ENCODE assay signal across 16 mouse cellular contexts in the genomic region with DNA sequence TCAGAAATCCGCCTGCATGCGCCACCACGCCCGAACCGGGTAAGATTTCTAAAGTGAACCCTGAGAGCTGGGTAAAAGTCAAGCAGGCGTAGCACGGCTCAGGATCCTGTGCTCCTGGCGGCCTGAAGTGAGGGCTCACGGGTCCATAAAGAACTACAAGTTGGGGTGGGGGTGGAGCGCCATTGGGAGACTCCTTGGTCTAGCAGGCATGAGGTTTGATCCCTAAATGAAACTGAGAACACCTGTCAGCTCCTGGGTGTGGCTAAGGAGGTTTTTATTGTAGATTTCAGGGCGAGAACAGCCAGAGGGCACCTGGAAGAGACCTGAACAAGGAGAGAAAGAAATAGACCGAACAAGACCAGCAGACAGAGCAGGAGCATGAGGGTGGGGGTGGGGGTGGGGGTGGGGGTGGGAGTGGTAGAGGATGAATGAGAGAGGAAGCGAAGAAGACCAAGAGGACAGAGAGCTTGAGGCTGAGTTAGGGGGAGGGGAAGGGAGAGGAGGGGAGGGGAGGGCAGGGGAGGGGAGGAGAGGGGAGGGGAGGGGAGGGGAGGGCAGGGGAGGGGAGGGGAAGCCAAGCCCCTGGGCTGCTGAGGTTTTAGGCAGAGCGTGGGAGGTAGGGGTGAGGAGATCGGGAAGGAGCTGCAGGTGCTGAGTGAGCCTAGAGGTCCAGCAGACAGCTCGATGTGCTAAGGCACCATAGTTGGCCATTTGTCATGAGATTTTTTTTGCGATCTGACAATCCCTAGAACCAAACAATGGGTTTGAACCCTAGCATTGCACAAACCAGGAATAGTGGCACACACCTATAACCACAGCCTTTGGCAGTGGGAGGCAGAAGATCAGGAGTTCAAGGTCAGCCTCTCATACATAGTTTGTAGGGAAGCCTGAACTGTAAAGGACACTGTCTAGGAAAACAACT. TPM values are rescaled to one million over a fixed set of nuclear protein-coding genes. Genes with fewer than 3 reads are reported as not detected.
DNase-seq lines count a peak whose midpoint lies in the region; ATAC-seq and TF ChIP-seq lines count a peak whose summit lies in the region.
"Had no signal": no experiment of that assay in that cellular context is flagged by ENCODE, and none has a peak within 500 bp of the region (broad histone marks: within the 10 kb centered on the region; RNA-seq: fewer than 3 reads in every experiment).

No protein-coding gene starts in this region.

- DNase-seq in liver, adult 2 months (ENCODE audit: extremely low read depth, low read depth, low spot score), result no peak
- no peak for DNase-seq in liver
- peak; percentile 96 for DNase-seq in R1 (ENCODE audit: low read depth, low spot score)
- no peak for DNase-seq in left cerebral cortex, adult 11 months (ENCODE audit: low spot score)
- DNase-seq: gastrocnemius, postnatal 36 days; thymus, adult 18-20 months had no signal

- H3K9me3 ChIP-seq in ES-Bruce4 (replicated peaks; ENCODE audit: control insufficient read depth, insufficient read depth, low read length, poor library complexity, severe bottlenecking), result no peaks in the 10 kb centered on the region
- H3K9me3 ChIP-seq: forebrain, embryonic 13.5 days; heart, embryonic 10.5 days; hindbrain, embryonic 15.5 days had no signal

- peak overlapping the region; percentile 81 for H3K27ac ChIP-seq in liver, adult 2 months (replicated peaks; ENCODE audit: insufficient read depth, low read depth, low read length)
- H3K27ac ChIP-seq in ES-Bruce4 (ENCODE audit: insufficient read depth, low read length), result peak overlapping the region; percentile 92
- H3K27ac ChIP-seq: forebrain, embryonic 13.5 days; heart, embryonic 10.5 days; hindbrain, embryonic 15.5 days; liver, embryonic 14.5 days had no signal

- peak overlapping the region; percentile 35 for H3K9ac ChIP-seq in liver, adult 2 months (ENCODE audit: low read depth, low read length)
- H3K9ac ChIP-seq in ES-Bruce4 (ENCODE audit: low read depth, poor library complexity, severe bottlenecking), result peak overlapping the region; percentile 39; the same call in 1 of the 2 replicates
- H3K9ac ChIP-seq: forebrain, embryonic 13.5 days; hindbrain, embryonic 15.5 days; liver, embryonic 14.5 days had no signal

- no peaks in the 10 kb centered on the region for H3K27me3 ChIP-seq in liver, adult 2 months (ENCODE audit: control insufficient read depth, insufficient read depth, low read length)
- H3K27me3 ChIP-seq in ES-Bruce4 (ENCODE audit: control insufficient read depth, insufficient read depth, low read length, poor library complexity, severe bottlenecking) (no peaks in the 10 kb centered on the region), myocyte (ENCODE audit: control insufficient read depth, insufficient read depth, insufficient read length) (no peaks in the 10 kb centered on the region)
- H3K27me3 ChIP-seq: forebrain, embryonic 13.5 days; hindbrain, embryonic 15.5 days had no signal

- peak overlapping the region; percentile 15 for H3K4me2 ChIP-seq in myocyte (ENCODE audit: low read depth)
- H3K4me2 ChIP-seq: forebrain, embryonic 13.5 days; hindbrain, embryonic 15.5 days had no signal

- no peak for TF ChIP-seq POLR2A in liver, adult 2 months (IDR thresholded peaks at IDR 0.05; ENCODE audit: extremely low read depth, insufficient read depth, low read length)
- TF ChIP-seq POLR2A in ES-Bruce4 (IDR thresholded peaks at IDR 0.05; ENCODE audit: insufficient read depth, low read length) (no peak), myocyte (IDR thresholded peaks at IDR 0.05; ENCODE audit: insufficient read length, low read depth) (no peak)

- H3ac ChIP-seq in myocyte (ENCODE audit: control insufficient read depth, insufficient read length), result no peak overlapping the region

- peaks cover 12% of the 10 kb centered on the region for H3K4me1 ChIP-seq in liver, adult 2 months (ENCODE audit: control insufficient read depth, insufficient read depth, low read length)
- peaks cover 4% of the 10 kb centered on the region for H3K4me1 ChIP-seq in ES-Bruce4 (ENCODE audit: control insufficient read depth, insufficient read depth, low read length)

- TF ChIP-seq EP300 in ES-Bruce4 (IDR thresholded peaks at IDR 0.05; ENCODE audit: insufficient read depth, low read depth, low read length), result peak; percentile 75; the same call in 1 of the 2 replicates

- H3K36me3 ChIP-seq in liver, adult 2 months (ENCODE audit: control insufficient read depth, insufficient read depth, low read length), result no peaks in the 10 kb centered on the region
- H3K36me3 ChIP-seq in ES-Bruce4 (ENCODE audit: control insufficient read depth, insufficient read depth, low read length, poor library complexity, severe bottlenecking), result no peaks in the 10 kb centered on the region
- H3K36me3 ChIP-seq in myocyte (ENCODE audit: control insufficient read depth, insufficient read depth), result no peaks in the 10 kb centered on the region
- H3K36me3 ChIP-seq: heart, embryonic 10.5 days; hindbrain, embryonic 15.5 days had no signal

- WGBS in liver, adult 2 months, result 74% methylated on average over 16 of the region's 17 CpGs

- ATAC-seq in inflammation-experienced regulatory T-cells, adult 6 months, result no peak
- ATAC-seq: forebrain, embryonic 13.5 days had no signal

- TF ChIP-seq CTCF in liver, adult 2 months (IDR thresholded peaks at IDR 0.05; ENCODE audit: low read depth, low read length), result no peak
- TF ChIP-seq CTCF in ES-Bruce4 (IDR thresholded peaks at IDR 0.05; ENCODE audit: low read depth, low read length), result no peak

- no peak overlapping the region for H3K4me3 ChIP-seq in liver, adult 2 months (ENCODE audit: insufficient read depth, low read depth, low read length)
- H3K4me3 ChIP-seq in ES-Bruce4 (ENCODE audit: low read depth, low read length) (no peak overlapping the region), myocyte (no peak overlapping the region)
- H3K4me3 ChIP-seq: forebrain, embryonic 13.5 days; heart, embryonic 10.5 days; hindbrain, embryonic 15.5 days had no signal

- peaks cover under 1% of the 10 kb centered on the region; the same call in 1 of the 2 replicates for H3K79me2 ChIP-seq in liver, adult 2 months (ENCODE audit: control insufficient read depth, insufficient read depth, low read length)
- no peaks in the 10 kb centered on the region for H3K79me2 ChIP-seq in myocyte (ENCODE audit: control insufficient read depth, insufficient read depth)

TF ChIP-seq in myocyte, 11 proteins besides CTCF, POLR2A, EP300 and RAD21:
- TF ChIP-seq E2F4 (IDR thresholded peaks at IDR 0.05; ENCODE audit: insufficient read depth) (no peak), POLR2AphosphoS2 (IDR thresholded peaks at IDR 0.05; ENCODE audit: insufficient read length, low read depth) (no peak), TCF12 (IDR thresholded peaks at IDR 0.05; ENCODE audit: insufficient read depth, poor library complexity, severe bottlenecking) (no peak), SRF (IDR thresholded peaks at IDR 0.05; ENCODE audit: control insufficient read depth, insufficient read length, low read depth) (no peak), CEBPB (IDR thresholded peaks at IDR 0.05; ENCODE audit: insufficient read depth, poor library complexity, severe bottlenecking) (no peak), MYOG (IDR thresholded peaks at IDR 0.05; ENCODE audit: control insufficient read depth in 1 of 3, insufficient read depth in 1 of 3, insufficient read length in 2 of 3, low read depth in 2 of 3) (no peak), USF1 (IDR thresholded peaks at IDR 0.05; ENCODE audit: low read depth) (no peak)

RNA-seq across cellular contexts. Expression of a gene that starts 4.8 kb away (rescaled TPM):
- 10.7 and 19.5 TPM in 2 replicates for total RNA-seq in liver, adult 2 months (2014; rRNA removed)
- 21.2 and 31.7 TPM in 2 replicates for polyA plus RNA-seq in liver, adult 2 months (2012; rRNA removed)
- polyA plus RNA-seq in ES-Bruce4 (2011; ENCODE audit: insufficient read depth, insufficient read length, low read depth, missing spikeins), result 12.1 and 12.5 TPM in 2 replicates
- polyA plus RNA-seq in myocyte (2012; fragmentation: generic; extraction: Trizol), result 17.4 TPM
- polyA plus RNA-seq in inflammation-experienced regulatory T-cells, adult 6 months (2017; shearing (Covaris generic)), result 10 to 100 TPM; 13.4 to 19.8 (median 18.8) TPM

RNA-seq across cellular contexts. Expression of a gene that starts 12.0 kb away (rescaled TPM):
- not detected in 2 replicates for total RNA-seq in liver, adult 2 months (2014; rRNA removed)
- 0.17 TPM in 1 of 2 replicates, not detected in the other for polyA plus RNA-seq in liver, adult 2 months (2012; rRNA removed)
- polyA plus RNA-seq in ES-Bruce4 (2011; ENCODE audit: insufficient read depth, insufficient read length, low read depth, missing spikeins) (not detected in 2 replicates), myocyte (2012; fragmentation: generic; extraction: Trizol) (0.18 TPM)
- polyA plus RNA-seq in inflammation-experienced regulatory T-cells, adult 6 months (2017; shearing (Covaris generic)), result 1 to 10 TPM; 2.0 to 4.1 (median 3.1) TPM
- total RNA-seq: adrenal gland, adult 18-20 months; gastrocnemius, postnatal 36 days; left cerebral cortex, postnatal 25 days; neutrophil, adult 5-6 weeks had no signal
- polyA plus RNA-seq: forebrain, embryonic 13.5 days; heart, embryonic 10.5 days; liver, embryonic 14.5 days had no signal

RNA-seq across cellular contexts. Expression of a gene that starts 13.0 kb away (rescaled TPM):
- total RNA-seq in liver, adult 2 months (2014; rRNA removed), result 0.67 and 0.74 TPM in 2 replicates
- 0.86 and 1.8 TPM in 2 replicates for polyA plus RNA-seq in liver, adult 2 months (2012; rRNA removed)
- 60.9 and 65.8 TPM in 2 replicates for polyA plus RNA-seq in ES-Bruce4 (2011; ENCODE audit: insufficient read depth, insufficient read length, low read depth, missing spikeins)
- 20.2 TPM for polyA plus RNA-seq in myocyte (2012; fragmentation: generic; extraction: Trizol)
- polyA plus RNA-seq in inflammation-experienced regulatory T-cells, adult 6 months (2017; shearing (Covaris generic)), result 10 to 100 TPM; 24.8 to 27.2 (median 25.0) TPM

RNA-seq across cellular contexts. Expression of a gene that starts 17.5 kb away (rescaled TPM):
- total RNA-seq in liver, adult 2 months (2014; rRNA removed), result 449 and 482 TPM in 2 replicates
- 311 and 370 TPM in 2 replicates for polyA plus RNA-seq in liver, adult 2 months (2012; rRNA removed)
- polyA plus RNA-seq in ES-Bruce4 (2011; ENCODE audit: insufficient read depth, insufficient read length, low read depth, missing spikeins) (2,253 and 2,515 TPM in 2 replicates), myocyte (2012; fragmentation: generic; extraction: Trizol) (3,907 TPM)
- polyA plus RNA-seq in inflammation-experienced regulatory T-cells, adult 6 months (2017; shearing (Covaris generic)), result 100 to 1,000 TPM; 670 to 888 (median 878) TPM

RNA-seq across cellular contexts. Expression of a gene that starts 42.7 kb away (rescaled TPM):
- total RNA-seq in liver, adult 2 months (2014; rRNA removed), result 0.18 and 0.34 TPM in 2 replicates
- 1.0 and 1.4 TPM in 2 replicates for polyA plus RNA-seq in liver, adult 2 months (2012; rRNA removed)
- 4.5 and 5.7 TPM in 2 replicates for polyA plus RNA-seq in ES-Bruce4 (2011; ENCODE audit: insufficient read depth, insufficient read length, low read depth, missing spikeins)
- 0.02 TPM for polyA plus RNA-seq in myocyte (2012; fragmentation: generic; extraction: Trizol)
- under 1 TPM in 2 of 3 experiments, not detected in 1; 0.15 to 0.24 TPM for polyA plus RNA-seq in inflammation-experienced regulatory T-cells, adult 6 months (2017; shearing (Covaris generic))
